ENCODE assay signal across 9 mouse cellular contexts in genomic region chr3:27237226-27237625, GRCm38 (mm10). TPM values are rescaled to one million over a fixed set of nuclear protein-coding genes. Genes with fewer than 3 reads are reported as not detected.
DNase-seq lines count a peak whose midpoint lies in the region; ATAC-seq lines count a peak whose summit lies in the region.
"Had no signal": no experiment of that assay in that cellular context is flagged by ENCODE, and none has a peak within 500 bp of the region (broad histone marks: within the 10 kb centered on the region; RNA-seq: fewer than 3 reads in every experiment).

No protein-coding gene starts in this region.

- no peak overlapping the region for H3K4me2 ChIP-seq in kidney, embryonic 15.5 days

- H3K9me3 ChIP-seq in kidney, embryonic 15.5 days (replicated peaks) = no peaks in the 10 kb centered on the region

- no peaks in the 10 kb centered on the region for H3K4me1 ChIP-seq in kidney, embryonic 15.5 days

- WGBS in kidney, embryonic 15.5 days = 8% methylated on average over 2 of the region's 2 CpGs

- no peak overlapping the region for H3K9ac ChIP-seq in kidney, embryonic 15.5 days

- H3K36me3 ChIP-seq in kidney, embryonic 15.5 days = peaks cover 16% of the 10 kb centered on the region

- ATAC-seq in CD4-positive, CD25-positive, alpha-beta regulatory T cell, adult 4 months = peak; percentile 88
- ATAC-seq in erythroblast, adult 5-6 weeks (replicated peaks; ENCODE audit: low FRiP score, poor library complexity, severe bottlenecking) = 0 out of 2 replicates have a peak, but pooled peaks have one; percentile 62
- ATAC-seq in kidney, embryonic 15.5 days (replicated peaks; ENCODE audit: low FRiP score) = peak; percentile 75
- ATAC-seq in megakaryocyte, adult 5-6 weeks (ENCODE audit: poor library complexity, severe bottlenecking) = peak; percentile 89

- no peak overlapping the region for H3K27ac ChIP-seq in kidney, embryonic 15.5 days

- no peaks in the 10 kb centered on the region for H3K27me3 ChIP-seq in kidney, embryonic 15.5 days

- DNase-seq in layer of hippocampus, adult 11-12 months (ENCODE audit: low spot score) = peak; percentile 73
- no peak for DNase-seq in layer of hippocampus, postnatal 36 days
- peak; percentile 84 for DNase-seq in adipocyte (ENCODE audit: low spot score)
- no peak for DNase-seq in testis, postnatal 14 days (ENCODE audit: low spot score)

- H3K4me3 ChIP-seq in kidney, embryonic 15.5 days (replicated peaks) = no peak overlapping the region
- H3K4me3 ChIP-seq: myocyte had no signal

RNA-seq across cellular contexts. Expression of gene Nceh1, which starts 54.5 kb away (rescaled TPM):
- total RNA-seq in layer of hippocampus, postnatal 36 days (2021) = 100 to 1,000 TPM; 105 to 113 TPM
- polyA plus RNA-seq in CD4-positive, CD25-positive, alpha-beta regulatory T cell, adult 4 months (2017; shearing (Covaris generic)) = 10 to 100 TPM; 22.1 to 26.8 TPM
- 1.7 and 4.0 TPM in 2 replicates for total RNA-seq in erythroblast, adult 5-6 weeks (2015; ENCODE audit: low replicate concordance)
- 5.2 and 5.6 TPM in 2 replicates for total RNA-seq in erythroblast, adult 5-6 weeks (2017; ENCODE audit: low replicate concordance)
- polyA plus RNA-seq in kidney, embryonic 15.5 days (2015; fragmentation: Nextera tagmentation; extraction: Ambion mirVana) = 15.8 and 16.3 TPM in 2 replicates
- total RNA-seq in megakaryocyte, adult 5-6 weeks (2015) = 30.6 and 33.9 TPM in 2 replicates
- total RNA-seq in megakaryocyte, adult 5-6 weeks (2017) = 32.7 and 33.2 TPM in 2 replicates

Comparison
In these comparisons a context has a peak if more than half of its experiments do, and no peak if none do; other contexts are left out.
1. DNase-seq: peak in layer of hippocampus, adult 11-12 months (single experiment) and adipocyte (single experiment); none in layer of hippocampus, postnatal 36 days (0 of 2) and testis, postnatal 14 days (single experiment).
2. RNA of gene Nceh1, which starts 54.5 kb away (total RNA-seq): 105 to 113 TPM in layer of hippocampus, postnatal 36 days and 30.6 to 33.9 TPM in megakaryocyte, adult 5-6 weeks; 1.7 to 5.6 TPM in erythroblast, adult 5-6 weeks; every median in the first group is over 4 times any median in the second.
3. Peak in every context shown above with its lines, with median percentiles within 50 percentile points of each other: ATAC-seq.